Mouse (Mus musculus) embryonic fibroblast, embryonic 13.5 days (primary cell): ENCODE measurements at regions not wholly inside any gene's neighbourhood (a gene's known extent, or its start where the extent isn't known, plus 50 kb on each side); places are given as distances from the start of the nearest gene placed in this dataset.

Experiments
- CTCF ChIP-seq: IDR thresholded peaks from 2 replicates; pipeline ENCODE4 v1.5.1; 2011; ENCODE audit warnings: mild to moderate bottlenecking, control low read depth, low read length, moderate library complexity, borderline replicate concordance; ENCODE audit not compliant: insufficient read depth
- POLR2A ChIP-seq: IDR thresholded peaks from 2 replicates; pipeline ENCODE4 v1.6.1; 2011; ENCODE audit warnings: low read depth, mild to moderate bottlenecking, control low read depth, low read length, moderate library complexity

DNA sequence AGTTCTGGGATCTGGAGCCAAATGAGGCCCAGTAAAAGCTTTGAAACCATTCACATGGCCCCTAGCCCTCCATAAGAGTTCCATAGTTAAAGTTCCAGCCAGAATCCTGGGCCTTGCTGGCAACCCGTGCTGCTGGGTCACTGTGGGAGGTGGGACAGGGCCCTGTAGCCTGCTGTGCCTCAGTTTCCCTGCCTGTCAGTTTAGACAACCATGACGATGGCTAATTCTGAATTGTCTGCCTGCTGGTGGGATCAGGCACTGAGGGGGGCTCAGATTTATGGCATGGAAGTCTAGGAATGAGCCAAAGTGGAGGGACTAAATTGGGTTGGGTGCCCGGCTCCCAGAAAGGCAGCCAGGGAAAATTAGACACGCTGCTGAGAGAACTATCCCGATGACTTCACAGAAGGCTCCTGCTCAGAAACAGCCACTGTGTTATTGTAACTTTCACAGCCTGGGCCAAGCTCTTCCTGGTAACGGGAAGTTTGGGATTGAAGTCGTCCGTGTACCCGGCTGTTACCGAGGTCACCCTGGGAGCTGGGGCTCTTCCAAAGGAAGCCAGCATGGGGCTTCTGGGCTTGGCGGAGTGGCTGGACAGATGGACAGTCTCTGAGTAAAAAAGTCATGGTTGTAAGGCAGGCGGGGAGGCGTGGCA lies 110.2 kb downstream of the Zfp36l1 start:
- no peak for TF ChIP-seq CTCF
- no peak for TF ChIP-seq POLR2A
